Mouse (Mus musculus) forelimb bud, embryonic 11.5 days (tissue): ENCODE measurements around the gene Abcg5.

ENCODE experiments used
- DNase-seq: peaks from one replicate; pipeline ENCODE4 v3.0.0-alpha.2; 2012; ENCODE audit warnings: low read depth, low spot score

Gene Abcg5

DNA sequence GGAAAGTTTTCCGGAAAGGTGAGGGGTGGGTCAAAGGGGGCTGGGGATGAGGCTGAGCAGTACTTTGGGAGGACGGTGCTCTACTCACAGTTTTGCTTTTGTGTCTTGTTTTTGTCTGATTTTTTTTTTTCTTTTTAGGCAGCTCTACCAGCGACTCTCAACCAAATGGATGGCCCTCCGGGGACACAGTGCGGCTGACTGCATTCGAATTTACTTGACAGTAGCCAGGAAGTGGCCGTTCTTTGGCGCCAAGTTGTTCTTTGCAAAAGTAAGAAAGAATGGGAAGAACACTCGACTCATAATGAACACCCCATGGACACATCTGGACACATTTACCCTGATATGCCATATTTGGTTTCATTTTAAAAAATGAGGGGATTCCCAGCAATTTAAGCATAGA lies 71.3 kb downstream of the Abcg5 start:
- no peak for DNase-seq

- no peak for DNase-seq
Measured at GRCm38 (mm10) chr17:84608606-84609005, 74.2 kb downstream of the Abcg5 start.
